Mouse (Mus musculus) lung, postnatal 36 days (tissue): ENCODE data around the gene Hmgb1.

Source experiments
- DNase-seq: peaks from one replicate; pipeline ENCODE4 v3.0.0; 2022; ENCODE audit warnings: mixed read lengths

Gene Hmgb1

DNA sequence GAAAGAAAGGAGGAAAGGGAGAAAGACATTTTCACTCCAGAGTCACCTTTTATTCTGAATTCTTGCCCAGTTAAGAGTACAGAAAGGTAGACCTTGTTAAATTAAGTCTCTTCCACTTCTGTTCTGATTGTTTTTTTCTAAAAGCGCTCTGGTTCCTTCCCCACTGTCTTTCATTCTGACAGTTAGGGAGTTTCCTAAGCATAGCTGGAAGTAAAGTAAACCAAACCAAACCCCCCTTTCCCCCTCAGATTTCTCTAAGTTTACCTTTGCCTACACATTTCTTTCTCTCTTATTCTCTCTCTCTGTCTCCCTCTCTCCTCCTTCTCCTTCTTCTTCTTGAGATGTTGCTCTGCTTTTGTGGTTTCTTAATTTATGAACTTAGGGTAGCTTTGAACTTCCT, 85.3 kb downstream of the Hmgb1 start:
- no peak for DNase-seq

DNA sequence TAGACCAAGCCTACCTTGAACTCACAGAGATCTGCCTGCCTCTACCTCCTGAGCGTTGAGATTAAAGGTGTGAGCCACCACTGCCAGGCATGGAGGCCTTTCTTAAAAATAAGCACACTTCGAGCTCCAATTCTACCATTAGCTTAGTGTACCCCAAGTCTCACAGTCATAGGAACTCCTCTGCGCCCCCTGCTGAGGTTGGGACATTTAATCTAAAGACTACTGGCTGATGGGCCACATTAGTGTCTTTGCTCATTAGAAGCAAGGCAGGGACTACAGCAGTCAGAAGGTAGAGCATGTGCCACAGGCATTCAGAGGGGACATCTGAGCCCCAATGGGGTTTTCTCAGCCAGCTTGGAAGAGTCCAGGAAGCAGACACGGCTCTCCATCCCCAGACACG, 86.4 kb downstream of the Hmgb1 start:
- DNase-seq: peak; percentile 15

DNA sequence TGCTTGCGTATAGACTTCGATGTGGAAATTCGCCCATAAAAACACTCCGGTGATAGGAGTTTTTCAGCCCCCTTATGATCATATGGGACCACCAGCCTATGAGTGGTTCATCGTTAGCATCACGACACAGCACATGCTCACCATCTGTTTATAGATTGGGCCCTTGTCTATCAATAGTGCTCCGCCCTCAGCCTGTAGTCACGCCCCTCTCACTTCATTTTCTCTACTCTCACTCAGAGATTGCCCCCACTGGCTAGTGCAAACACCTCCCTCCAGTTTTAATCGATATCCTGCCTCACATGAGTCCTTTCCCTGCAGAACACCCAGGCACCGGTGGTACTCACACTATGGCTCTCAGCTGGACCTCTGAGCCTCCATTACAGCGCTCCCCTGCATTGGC, 88.0 kb downstream of the Hmgb1 start:
- no peak for DNase-seq

DNA sequence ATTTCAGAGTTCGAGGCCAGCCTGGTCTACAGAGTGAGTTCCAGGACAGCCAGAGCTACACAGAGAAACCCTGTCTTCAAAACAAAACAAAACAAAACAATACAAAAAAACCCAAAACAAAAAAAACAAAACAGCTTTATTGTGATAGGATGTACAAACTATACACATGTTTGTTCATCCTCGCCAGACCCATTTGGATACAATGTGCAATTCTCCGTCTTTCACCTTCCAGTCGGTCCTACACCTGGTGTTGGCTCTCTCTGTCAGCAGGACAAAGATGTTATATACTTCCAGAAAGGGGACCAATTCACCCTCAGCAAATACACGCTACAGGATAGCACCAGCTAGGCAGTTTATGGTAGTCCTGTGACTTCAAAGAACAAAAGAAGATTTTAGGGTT, 91.4 kb downstream of the Hmgb1 start:
- no peak for DNase-seq

DNA sequence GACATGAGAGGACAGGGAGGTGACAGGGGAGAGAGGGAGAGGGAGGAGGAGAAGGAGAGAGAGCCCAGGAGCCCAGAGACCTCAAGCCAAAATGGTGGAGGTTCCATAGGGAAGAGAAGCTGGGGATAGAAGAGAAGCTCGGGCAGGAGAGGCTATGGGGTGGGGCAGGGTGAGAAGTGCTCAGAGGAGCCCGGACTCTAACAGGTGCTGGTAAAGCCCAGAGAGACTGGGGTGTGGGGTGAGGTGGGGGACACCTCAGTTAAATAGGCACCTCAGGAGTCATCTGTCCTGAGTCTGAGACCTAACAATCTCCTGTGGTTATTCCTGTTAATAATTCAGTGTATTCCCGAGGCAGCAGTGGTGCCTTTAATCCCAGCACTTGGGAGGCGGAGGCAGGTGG, 91.8 kb downstream of the Hmgb1 start:
- no peak for DNase-seq

DNA sequence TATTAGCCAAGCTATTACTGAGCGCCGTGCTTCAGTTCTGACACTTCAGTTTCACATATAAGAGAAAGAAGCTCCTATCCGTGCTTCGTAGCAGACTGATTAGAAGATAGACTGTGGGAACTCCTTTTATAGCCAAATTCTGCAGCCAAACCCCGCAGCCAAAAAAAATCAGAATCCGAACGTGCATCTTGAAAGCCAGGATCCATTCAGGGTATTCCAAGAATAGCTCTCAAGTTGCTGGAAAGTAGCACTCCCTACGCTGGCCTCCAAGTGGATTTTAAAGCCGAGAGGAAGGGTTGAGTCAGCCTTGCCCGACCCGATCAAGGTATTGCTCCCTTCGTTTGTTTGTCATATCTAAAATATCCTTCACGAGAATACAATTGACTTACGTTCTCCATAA, 93.0 kb downstream of the Hmgb1 start:
- DNase-seq: no peak

DNA sequence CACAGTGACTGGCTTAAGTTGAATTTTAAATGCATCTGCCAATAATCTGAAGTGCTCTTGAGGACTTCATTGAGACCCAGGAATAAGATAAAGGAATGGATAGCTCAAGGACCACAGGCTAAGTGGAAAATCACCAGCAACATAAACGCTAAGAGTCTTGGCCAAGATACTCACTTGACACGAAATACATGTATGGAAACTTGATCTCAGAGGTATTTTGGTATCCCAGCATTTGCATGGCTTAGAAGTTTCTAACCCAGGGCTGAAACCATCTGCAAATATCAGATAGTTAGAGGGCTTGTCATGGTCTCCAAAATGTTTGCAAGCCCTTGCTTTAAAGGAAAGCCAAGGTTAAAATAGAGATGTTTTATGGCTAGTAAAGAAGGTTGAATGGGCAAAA, 94.4 kb downstream of the Hmgb1 start:
- DNase-seq: no peak

DNA sequence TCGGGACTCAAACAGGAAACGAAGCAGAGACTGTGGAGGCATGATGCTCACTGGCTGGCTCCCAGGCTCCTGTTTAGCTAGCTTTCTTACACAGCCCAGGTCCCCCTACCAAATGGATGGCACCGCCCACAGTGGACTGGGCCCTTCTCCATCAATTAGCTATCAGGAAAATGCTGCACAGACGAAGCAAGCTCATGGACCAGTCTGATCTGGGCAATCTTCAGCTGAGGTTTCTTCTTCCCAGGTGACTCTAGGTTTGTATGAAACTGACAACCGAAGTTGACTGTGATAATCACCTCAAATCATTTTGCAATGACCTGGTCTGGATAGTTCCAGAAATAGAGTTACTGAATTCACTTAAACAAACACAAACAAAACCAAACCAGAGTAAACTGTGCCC, 94.8 kb downstream of the Hmgb1 start:
- DNase-seq: no peak

GRCm38 (mm10) chr5:149088891-149089290, 95.4 kb downstream of the Hmgb1 start:
- DNase-seq: peak; percentile 23

- no peak for DNase-seq
Measured at GRCm38 (mm10) chr5:149088149-149088548, 96.1 kb downstream of the Hmgb1 start.

DNA sequence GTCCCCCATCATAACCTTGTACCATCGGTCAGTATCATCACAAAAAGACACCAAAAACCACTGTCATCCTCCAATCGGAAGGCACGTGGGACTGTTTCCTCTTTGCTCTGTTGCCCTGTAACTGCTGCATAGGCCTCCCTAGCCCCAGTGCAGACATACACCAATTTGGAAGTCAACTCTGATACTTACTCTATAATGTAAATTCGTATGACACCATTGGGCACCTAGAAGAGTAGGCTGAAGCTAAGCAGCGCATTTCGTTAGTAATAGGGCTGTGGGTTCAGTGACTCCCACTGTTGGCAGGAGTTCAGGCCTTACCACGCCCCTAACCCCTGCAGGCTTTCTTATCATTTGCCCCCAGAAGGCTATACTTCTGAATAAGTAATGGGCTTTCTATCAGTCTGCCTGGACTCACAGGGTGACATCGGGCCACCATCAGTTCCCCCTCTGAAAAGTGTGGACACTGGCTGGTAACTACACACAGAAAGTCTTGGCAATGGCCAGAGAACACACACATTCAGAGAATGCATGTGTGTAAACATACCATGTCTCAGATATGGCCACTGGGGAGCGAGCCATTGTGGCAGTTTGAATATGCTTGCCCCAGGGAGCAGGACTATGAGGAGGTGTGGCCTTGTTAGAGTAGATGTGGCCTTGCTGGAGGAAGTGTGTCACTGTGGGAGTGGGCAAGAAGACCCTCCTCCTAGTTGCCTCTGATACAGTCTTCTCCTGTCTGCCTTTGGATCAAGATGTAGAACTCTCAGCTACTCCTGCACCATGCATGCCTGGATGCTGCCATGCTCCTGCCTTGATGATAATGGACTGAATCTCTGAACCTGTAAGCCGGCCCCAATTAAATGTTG, 97.7 kb downstream of the Hmgb1 start:
- no peak for DNase-seq

GRCm38 (mm10) chr5:149080466-149080865, 103.8 kb downstream of the Hmgb1 start:
- no peak for DNase-seq

GRCm38 (mm10) chr5:149079758-149080150, 104.5 kb downstream of the Hmgb1 start:
- DNase-seq: no peak

DNA sequence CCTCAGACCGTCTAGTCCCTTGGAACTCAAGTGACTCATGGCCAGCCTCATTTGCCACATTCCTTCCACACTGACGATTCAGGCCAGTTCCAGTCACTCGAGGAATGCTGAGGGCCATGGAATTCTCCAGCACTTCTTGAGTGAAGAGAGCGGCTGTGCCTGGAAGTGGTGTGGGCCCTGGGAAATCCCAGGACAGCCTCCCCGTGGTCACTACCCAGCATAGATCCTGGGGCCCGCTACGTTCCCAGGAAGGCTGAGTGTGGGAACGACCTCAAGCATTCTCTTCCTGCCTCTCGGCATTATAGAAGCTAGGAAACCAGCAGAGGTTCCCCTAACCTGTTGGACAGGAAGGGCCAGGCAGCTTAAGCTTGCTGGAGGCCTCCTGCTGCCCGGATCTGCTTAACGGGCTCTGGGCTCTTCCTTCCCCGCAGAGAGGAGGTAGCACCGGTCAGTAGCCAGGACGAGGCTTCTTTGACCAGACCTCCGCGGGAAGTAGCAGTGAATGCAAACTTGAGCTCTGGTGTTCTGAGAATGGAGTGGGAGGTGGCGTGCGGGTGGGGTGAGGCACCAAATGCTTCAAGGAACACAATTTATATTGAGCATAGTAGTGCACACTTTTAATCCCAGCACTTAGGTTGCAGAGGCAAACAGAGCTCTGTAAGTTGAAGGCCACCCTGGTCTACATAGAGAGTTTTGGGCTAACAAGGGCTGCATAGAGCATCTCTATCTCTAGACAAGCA, 105.1 kb downstream of the Hmgb1 start:
- peak; percentile 61 for DNase-seq

DNA sequence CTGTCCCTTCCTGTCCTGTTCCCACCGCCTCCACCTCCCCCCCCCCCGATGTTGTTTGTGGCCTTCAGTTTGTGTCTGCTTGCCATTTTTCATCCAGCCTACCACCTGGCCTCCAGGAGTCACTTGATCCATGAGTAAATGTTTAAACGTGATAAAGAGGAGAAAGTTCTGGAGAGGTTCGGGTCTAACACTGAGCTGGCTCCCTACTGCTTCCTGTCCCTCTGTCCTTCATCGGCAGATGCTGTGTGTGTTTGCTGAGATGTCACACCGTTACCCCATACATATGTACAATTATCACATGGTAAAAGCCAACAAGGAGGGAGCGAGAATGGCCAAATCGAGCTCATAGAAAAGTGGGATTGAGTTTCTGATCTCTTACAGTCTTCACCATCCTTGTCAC, 107.2 kb downstream of the Hmgb1 start:
- DNase-seq: no peak

DNA sequence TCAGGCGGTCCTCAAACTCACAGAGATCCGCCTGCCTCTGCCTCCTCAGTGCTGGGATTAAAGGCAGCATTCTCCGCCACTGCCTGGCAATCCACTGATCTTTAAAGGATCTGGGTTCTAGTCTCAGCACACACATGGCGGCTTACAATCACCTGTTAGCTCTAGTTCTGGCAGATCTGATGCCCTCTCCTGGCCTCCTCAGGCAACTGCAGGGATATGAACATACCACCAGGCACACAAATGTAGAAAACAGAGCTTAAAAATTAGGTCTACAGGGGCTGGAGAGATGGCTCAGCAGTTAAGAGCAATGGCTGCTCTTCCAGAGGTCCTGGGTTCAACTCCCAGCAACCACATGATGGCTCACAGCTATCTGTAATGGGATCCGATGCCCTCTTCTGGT, 112.7 kb downstream of the Hmgb1 start:
- no peak for DNase-seq

GRCm38 (mm10) chr5:149068745-149069144, 115.5 kb downstream of the Hmgb1 start:
- DNase-seq: no peak

DNA sequence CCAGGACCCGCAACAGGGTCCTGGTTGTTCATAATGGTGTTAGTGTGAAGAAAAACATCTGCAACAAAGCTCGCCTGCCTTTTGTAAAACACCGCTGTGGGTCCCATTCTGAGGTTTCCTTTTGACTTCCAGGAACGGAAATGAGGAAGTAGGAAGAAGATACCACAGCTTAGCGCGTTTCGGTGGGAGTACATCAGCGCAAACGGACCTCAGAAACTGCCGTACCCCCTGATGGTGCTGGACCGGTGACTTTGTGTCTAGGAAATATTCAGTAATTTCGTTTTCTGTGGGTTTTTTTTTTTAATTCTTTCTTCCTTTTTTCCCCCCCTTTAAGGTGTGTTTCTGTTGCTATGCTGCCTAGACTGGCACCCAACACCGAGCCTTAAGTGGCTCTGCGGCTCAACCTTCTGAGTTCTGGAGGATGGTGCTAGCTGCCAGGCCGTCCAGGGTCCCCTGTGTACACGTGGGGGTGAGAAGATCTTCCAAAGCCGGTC, 116.0 kb downstream of the Hmgb1 start:
- no peak for DNase-seq

DNA sequence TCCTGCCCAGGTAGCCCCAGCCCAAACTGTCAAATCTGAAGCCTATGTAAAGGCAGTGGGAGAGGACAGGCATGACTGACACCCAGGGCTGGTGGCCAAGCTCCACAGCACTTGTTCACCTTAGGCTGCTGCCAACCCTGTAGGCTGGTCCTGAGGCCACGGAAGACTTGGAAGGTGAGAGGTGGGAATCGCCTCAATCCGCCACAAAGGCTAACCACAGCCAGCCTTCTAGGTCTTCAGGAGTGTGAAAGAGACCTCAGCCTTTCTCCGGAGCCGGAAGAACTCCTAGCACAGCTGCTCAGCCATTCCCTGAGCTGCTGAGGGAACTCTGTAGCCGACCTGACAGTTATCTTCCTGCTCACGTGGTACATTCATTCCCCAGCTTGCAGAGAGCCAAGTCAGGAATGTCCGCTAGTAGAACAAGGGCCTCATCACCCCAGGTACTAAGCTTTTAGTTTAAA, 116.8 kb downstream of the Hmgb1 start:
- DNase-seq: no peak

DNA sequence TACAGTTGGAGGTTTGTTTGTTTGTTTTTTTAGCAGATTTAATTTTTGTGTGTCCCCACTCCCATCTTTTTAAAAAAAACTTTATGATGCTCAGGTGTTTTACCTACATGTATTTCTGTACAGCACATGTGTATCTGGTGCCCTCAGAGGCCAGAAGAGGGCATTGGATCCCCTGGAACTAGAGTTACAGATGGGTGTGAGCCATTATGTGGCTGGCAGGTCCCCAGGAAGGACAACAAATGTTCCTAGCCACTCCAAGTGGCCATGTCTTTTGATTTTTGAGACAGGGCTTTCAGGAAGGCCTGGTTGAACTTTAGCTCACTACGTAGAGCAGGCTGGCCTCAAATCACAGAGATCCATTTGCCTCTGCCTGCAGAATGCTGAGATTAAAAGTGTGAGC, 121.5 kb downstream of the Hmgb1 start:
- peak; percentile 62 for DNase-seq

GRCm38 (mm10) chr5:149053352-149054168, 130.7 kb downstream of the Hmgb1 start:
- no peak for DNase-seq

DNA sequence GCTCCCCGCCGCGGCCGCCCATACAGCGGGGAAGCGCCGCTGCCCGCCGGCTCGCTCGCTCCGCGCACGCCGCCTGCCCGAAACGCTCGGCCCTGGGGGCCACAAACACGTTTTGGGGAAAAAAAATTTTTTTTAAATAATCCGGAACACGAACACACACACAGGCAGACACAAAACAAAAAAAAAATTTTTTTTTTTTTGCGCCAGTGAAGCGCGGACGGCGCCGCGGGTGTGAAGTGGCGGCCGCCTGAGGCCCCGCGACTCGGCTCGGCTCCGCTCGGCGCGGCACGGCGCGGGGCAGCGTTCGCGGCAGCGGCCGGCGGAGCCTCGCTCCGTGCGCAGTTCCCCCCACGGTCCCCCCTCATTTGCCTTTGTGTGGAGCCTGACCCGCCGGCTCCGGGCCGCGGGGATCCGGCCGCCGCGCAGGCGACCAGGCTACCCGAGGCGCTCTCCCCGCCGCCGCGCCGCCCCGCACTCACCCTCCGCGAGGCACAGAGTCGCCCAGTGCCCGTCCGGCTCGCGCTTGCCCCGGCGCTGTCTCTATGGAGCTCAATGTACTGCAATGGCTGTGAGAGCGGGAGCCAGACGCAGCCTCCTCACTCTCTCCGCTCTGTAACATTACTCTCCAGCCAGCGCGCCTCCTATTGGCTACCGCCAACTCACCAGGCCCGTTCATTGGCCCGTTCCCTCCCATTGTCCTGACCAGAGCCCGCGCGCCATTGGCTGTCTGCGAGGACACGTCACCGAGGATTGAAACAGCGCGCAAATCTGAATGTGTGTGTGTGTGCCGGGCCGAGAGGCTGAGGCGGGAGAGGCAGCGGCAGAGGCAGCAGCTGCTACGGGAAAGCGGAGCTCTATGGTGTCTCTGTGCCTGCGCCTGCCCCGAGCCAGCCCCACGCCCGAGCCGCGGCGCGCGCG, 131.6 kb downstream of the Hmgb1 start:
- peak; percentile 99 for DNase-seq
